Mouse (Mus musculus): ENCODE measurements around the gene Tas2r135. TPM values are rescaled to one million over a fixed set of nuclear protein-coding genes. Genes with fewer than 3 reads are reported as not detected.

The Tas2r135 gene
- polyA plus RNA-seq, 1 experiment from 2014 or later = not detected

DNA sequence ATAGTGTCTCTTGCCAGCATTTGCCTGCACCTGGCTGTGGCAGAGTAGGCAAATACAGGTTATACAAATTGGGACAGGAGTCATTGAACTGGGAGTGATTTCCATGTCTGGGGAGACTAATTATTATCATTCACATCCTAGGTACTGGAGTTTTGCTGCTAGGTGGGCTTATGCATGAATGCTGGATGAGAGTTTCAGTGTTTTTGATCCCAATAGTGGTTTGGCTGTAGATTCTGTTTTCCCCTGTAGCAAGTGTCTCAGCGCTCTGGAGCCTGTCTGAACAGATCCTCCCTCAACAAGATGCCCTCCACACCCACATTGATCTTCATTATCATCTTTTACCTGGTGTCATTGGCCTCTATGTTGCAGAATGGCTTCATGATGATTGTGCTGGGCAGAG, 5.3 kb upstream of the Tas2r135 start, which contains the start of gene Tas2r143:
Gene Tas2r143 (plus strand): TSS at position 301 of the 400 bp plus-strand sequence.
- H3K36me3 ChIP-seq (ENCODE audit: control insufficient read depth, insufficient read depth) = no peaks in the 10 kb centered on the region
- 79% methylated on average over 1 of the region's 1 CpGs for WGBS
- H3K27me3 ChIP-seq (replicated peaks; ENCODE audit: control insufficient read depth, insufficient read depth, low read length) = no peaks in the 10 kb centered on the region
- ATAC-seq = no peak
- H3K9me3 ChIP-seq (ENCODE audit: control insufficient read depth) = no peaks in the 10 kb centered on the region
- H3K9ac ChIP-seq (ENCODE audit: low read depth, low read length) = no peak within 1 kb of the TSS
- no peak within 1 kb of the TSS for H3K4me2 ChIP-seq (replicated peaks; ENCODE audit: low read depth)
- H3K4me1 ChIP-seq (replicated peaks; ENCODE audit: control insufficient read depth, insufficient read depth, low read length) = no peaks in the 10 kb centered on the region
- no peak for TF ChIP-seq CTCF (IDR thresholded peaks at IDR 0.05; ENCODE audit: low read depth)
- no peak within 1 kb of the TSS for H3K27ac ChIP-seq (ENCODE audit: low read depth, low read length)
- no peak within 1 kb of the TSS for H3K4me3 ChIP-seq (ENCODE audit: low read depth, low read length)

DNA sequence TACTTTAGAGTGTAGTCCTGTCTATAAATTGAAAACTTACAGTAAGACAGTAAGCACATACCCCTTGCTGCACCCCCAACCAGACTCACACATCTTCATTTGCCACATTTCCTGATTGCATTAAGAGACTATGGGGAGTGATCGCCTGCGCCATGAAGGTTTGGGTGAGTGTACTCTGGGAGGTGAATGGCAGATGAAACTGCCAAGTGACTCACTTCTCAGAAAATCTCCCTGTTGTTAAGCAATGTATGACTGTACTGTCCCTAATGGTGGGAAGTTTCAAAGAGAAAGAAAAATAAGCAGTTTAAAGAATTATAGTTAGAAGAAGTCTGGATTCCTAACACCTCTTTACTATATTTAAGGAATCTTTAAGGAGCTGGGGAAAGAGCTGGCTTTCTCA, 14.2 kb downstream of the Tas2r135 start:
- H3K4me2 ChIP-seq (replicated peaks; ENCODE audit: low read depth) = no peak overlapping the region
- no peak for ATAC-seq
- no peak for TF ChIP-seq CTCF (IDR thresholded peaks at IDR 0.05; ENCODE audit: low read depth)
- H3K9me3 ChIP-seq (ENCODE audit: control insufficient read depth) = no peaks in the 10 kb centered on the region
- no peaks in the 10 kb centered on the region for H3K27me3 ChIP-seq (replicated peaks; ENCODE audit: control insufficient read depth, insufficient read depth, low read length)
- no peak overlapping the region for H3K27ac ChIP-seq (ENCODE audit: low read depth, low read length)
- no peak overlapping the region for H3K4me3 ChIP-seq (ENCODE audit: low read depth, low read length)
- no peaks in the 10 kb centered on the region for H3K4me1 ChIP-seq (replicated peaks; ENCODE audit: control insufficient read depth, insufficient read depth, low read length)
- H3K36me3 ChIP-seq (ENCODE audit: control insufficient read depth, insufficient read depth) = no peaks in the 10 kb centered on the region
- 88% methylated on average over 2 of the region's 2 CpGs for WGBS
- H3K9ac ChIP-seq (ENCODE audit: low read depth, low read length) = no peak overlapping the region

DNA sequence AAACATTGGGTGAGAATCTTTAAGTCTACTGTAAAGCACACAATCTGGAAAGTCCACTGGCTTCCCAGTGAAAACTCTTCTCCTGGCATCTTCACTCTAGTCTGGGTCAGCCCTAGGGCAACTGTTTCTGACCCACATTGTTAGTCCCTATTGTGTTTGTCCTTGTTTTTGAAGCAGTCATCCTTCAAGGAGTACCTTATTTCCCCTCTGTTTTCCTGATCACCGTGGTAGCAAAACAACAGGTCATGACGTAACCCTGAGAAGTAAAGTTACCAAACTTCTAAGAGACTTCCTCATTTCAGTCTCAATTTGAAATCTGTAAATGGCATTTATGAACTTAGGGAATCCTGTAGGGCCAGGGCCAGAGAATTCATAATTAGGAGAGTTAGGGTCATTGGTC, 16.2 kb downstream of the Tas2r135 start:
- Histone ChIP-seq H3K36me3 (ENCODE audit: control insufficient read depth, insufficient read depth) (no peaks in the 10 kb centered on the region), H3K27ac (ENCODE audit: low read depth, low read length) (no peak overlapping the region), H3K9ac (ENCODE audit: low read depth, low read length) (no peak overlapping the region), H3K4me1 (replicated peaks; ENCODE audit: control insufficient read depth, insufficient read depth, low read length) (no peaks in the 10 kb centered on the region), H3K9me3 (ENCODE audit: control insufficient read depth) (no peaks in the 10 kb centered on the region), H3K27me3 (replicated peaks; ENCODE audit: control insufficient read depth, insufficient read depth, low read length) (no peaks in the 10 kb centered on the region), H3K4me3 (ENCODE audit: low read depth, low read length) (no peak overlapping the region), H3K4me2 (replicated peaks; ENCODE audit: low read depth) (no peak overlapping the region)
- 74% methylated on average over 2 of the region's 2 CpGs for WGBS
- no peak for ATAC-seq
- no peak for TF ChIP-seq CTCF (IDR thresholded peaks at IDR 0.05; ENCODE audit: low read depth)

DNA sequence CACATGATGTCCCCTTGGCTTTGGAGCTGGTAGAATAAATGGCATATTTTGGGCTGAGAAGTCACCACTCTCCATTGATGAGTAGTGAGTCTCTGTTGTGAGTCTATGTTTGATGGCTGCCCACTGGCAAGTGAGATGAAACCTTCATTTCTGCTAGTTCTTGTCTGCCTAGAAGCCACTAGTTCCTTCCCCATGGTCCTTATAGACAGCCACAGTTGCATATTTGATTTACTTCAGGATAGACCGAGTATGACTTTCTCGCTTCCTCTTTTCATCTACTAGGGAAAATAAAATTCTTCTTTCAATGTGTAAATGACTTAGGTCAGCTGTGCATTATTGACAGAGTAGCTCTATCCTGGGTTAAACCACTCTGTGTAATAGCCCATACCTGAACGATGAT, 19.2 kb downstream of the Tas2r135 start:
- H3K27me3 ChIP-seq (replicated peaks; ENCODE audit: control insufficient read depth, insufficient read depth, low read length) = no peaks in the 10 kb centered on the region
- no peak overlapping the region for H3K9ac ChIP-seq (ENCODE audit: low read depth, low read length)
- no peaks in the 10 kb centered on the region for H3K9me3 ChIP-seq (ENCODE audit: control insufficient read depth)
- TF ChIP-seq CTCF (IDR thresholded peaks at IDR 0.05; ENCODE audit: low read depth) = no peak
- H3K27ac ChIP-seq (ENCODE audit: low read depth, low read length) = no peak overlapping the region
- H3K4me1 ChIP-seq (replicated peaks; ENCODE audit: control insufficient read depth, insufficient read depth, low read length) = no peaks in the 10 kb centered on the region
- H3K36me3 ChIP-seq (ENCODE audit: control insufficient read depth, insufficient read depth) = no peaks in the 10 kb centered on the region
- H3K4me2 ChIP-seq (replicated peaks; ENCODE audit: low read depth) = no peak overlapping the region
- no peak overlapping the region for H3K4me3 ChIP-seq (ENCODE audit: low read depth, low read length)
- WGBS = 93% methylated on average over 3 of the region's 3 CpGs
- ATAC-seq = no peak

DNA sequence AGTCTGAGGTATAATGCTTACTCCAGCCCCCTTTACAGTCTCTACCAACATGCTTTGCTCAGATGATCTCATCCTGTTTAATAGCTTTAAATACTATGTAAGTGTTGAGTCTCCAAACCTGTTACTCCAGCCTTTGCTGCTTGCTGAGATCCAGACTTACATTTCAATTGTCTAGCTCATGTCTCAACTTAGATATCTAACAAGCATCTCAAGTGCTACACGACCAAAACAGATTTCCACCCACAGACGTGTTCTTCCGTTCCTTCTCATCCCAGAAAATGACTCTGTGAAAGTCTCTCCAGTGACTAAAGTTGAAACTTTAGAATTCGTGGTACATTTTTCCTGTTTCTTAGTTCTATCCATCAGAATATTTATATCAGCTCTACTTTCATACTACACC, 21.1 kb downstream of the Tas2r135 start:
- no peaks in the 10 kb centered on the region for H3K36me3 ChIP-seq (ENCODE audit: control insufficient read depth, insufficient read depth)
- no peaks in the 10 kb centered on the region for H3K4me1 ChIP-seq (replicated peaks; ENCODE audit: control insufficient read depth, insufficient read depth, low read length)
- no peak overlapping the region for H3K27ac ChIP-seq (ENCODE audit: low read depth, low read length)
- H3K27me3 ChIP-seq (replicated peaks; ENCODE audit: control insufficient read depth, insufficient read depth, low read length) = no peaks in the 10 kb centered on the region
- no peak for TF ChIP-seq CTCF (IDR thresholded peaks at IDR 0.05; ENCODE audit: low read depth)
- no peaks in the 10 kb centered on the region for H3K9me3 ChIP-seq (ENCODE audit: control insufficient read depth)
- WGBS = 86% methylated on average over 4 of the region's 4 CpGs
- ATAC-seq = no peak
- no peak overlapping the region for H3K4me3 ChIP-seq (ENCODE audit: low read depth, low read length)
- no peak overlapping the region for H3K9ac ChIP-seq (ENCODE audit: low read depth, low read length)
- H3K4me2 ChIP-seq (replicated peaks; ENCODE audit: low read depth) = no peak overlapping the region

DNA sequence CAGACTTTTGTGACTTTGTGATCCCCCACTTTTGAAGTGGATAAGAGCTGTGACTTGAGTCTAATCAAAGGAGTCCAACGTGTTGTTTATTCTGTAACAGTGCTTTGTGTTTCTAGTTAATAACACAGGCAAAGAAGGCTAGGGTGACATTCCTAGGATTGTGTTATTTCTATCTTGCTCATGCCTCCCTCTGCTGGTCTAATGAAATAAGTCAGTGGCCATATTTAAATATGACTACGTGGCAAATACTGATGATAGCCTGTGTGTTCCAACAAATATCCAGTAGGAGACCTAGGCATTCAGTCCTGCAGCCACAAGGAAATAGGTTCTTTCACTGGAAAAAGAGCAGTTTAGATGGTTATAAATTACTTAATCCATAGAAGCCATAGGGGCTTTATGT, 28.3 kb downstream of the Tas2r135 start:
- no peak overlapping the region for H3K4me3 ChIP-seq (ENCODE audit: low read depth, low read length)
- no peak for ATAC-seq
- H3K36me3 ChIP-seq (ENCODE audit: control insufficient read depth, insufficient read depth) = no peaks in the 10 kb centered on the region
- TF ChIP-seq CTCF (IDR thresholded peaks at IDR 0.05; ENCODE audit: low read depth) = peak; percentile 56
- H3K27me3 ChIP-seq (replicated peaks; ENCODE audit: control insufficient read depth, insufficient read depth, low read length) = no peaks in the 10 kb centered on the region
- WGBS = 61% methylated on average over 2 of the region's 2 CpGs
- no peak overlapping the region for H3K4me2 ChIP-seq (replicated peaks; ENCODE audit: low read depth)
- no peaks in the 10 kb centered on the region for H3K9me3 ChIP-seq (ENCODE audit: control insufficient read depth)
- no peaks in the 10 kb centered on the region for H3K4me1 ChIP-seq (replicated peaks; ENCODE audit: control insufficient read depth, insufficient read depth, low read length)
- no peak overlapping the region for H3K9ac ChIP-seq (ENCODE audit: low read depth, low read length)
- no peak overlapping the region for H3K27ac ChIP-seq (ENCODE audit: low read depth, low read length)

DNA sequence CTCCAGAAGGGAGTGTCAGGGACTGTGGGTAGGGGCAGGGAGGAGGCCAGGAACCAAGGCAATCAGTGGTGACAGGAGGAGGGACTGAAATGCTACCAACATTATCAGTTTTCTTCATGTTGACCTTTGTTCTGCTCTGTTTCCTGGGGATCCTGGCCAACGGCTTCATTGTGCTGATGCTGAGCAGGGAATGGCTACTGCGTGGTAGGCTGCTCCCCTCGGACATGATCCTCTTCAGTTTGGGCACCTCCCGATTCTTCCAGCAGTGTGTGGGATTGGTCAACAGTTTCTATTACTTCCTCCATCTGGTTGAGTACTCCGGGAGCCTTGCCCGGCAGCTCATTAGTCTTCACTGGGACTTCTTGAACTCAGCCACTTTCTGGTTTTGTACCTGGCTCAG, 29.2 kb downstream of the Tas2r135 start, which contains the start of gene Tas2r126:
Gene Tas2r126 (plus strand): TSS at position 90 of the 400 bp plus-strand sequence.
- no peaks in the 10 kb centered on the region for H3K27me3 ChIP-seq (replicated peaks; ENCODE audit: control insufficient read depth, insufficient read depth, low read length)
- H3K36me3 ChIP-seq (ENCODE audit: control insufficient read depth, insufficient read depth) = no peaks in the 10 kb centered on the region
- H3K4me2 ChIP-seq (replicated peaks; ENCODE audit: low read depth) = no peak within 1 kb of the TSS
- no peaks in the 10 kb centered on the region for H3K9me3 ChIP-seq (ENCODE audit: control insufficient read depth)
- no peak within 1 kb of the TSS for H3K4me3 ChIP-seq (ENCODE audit: low read depth, low read length)
- no peaks in the 10 kb centered on the region for H3K4me1 ChIP-seq (replicated peaks; ENCODE audit: control insufficient read depth, insufficient read depth, low read length)
- ATAC-seq = no peak
- WGBS = 69% methylated on average over 6 of the region's 6 CpGs
- TF ChIP-seq CTCF (IDR thresholded peaks at IDR 0.05; ENCODE audit: low read depth) = no peak
- no peak within 1 kb of the TSS for H3K27ac ChIP-seq (ENCODE audit: low read depth, low read length)
- no peak within 1 kb of the TSS for H3K9ac ChIP-seq (ENCODE audit: low read depth, low read length)
